Mouse (Mus musculus): ENCODE measurements around the gene Ldlrap1.

DNA sequence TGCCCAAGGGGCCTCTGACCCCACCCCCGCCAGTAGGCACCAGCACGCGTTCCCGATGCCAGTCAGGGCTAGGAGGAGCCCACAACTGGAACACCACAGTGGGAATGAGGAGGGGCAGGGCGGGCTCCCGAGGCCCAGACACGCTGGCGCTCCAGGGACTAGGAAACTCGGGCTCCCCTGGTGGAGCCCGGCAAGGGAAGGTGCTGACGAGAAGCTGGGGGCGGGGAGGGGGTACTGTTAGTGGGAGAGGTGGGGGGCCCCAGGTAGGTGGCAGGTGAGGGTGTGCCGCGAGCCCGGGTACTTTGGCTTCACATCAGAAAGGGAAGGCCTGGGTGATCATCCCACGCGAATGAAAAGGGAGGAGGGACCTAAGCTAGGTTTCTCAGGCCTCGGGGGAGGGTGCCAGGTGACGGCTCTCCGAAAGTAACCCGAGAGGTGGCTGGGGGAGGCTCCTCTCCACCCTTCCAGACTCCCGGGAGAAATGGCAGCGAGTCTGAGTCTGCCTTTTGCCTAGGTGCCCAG lies 859 bp downstream of the Ldlrap1 start:
- no peak for TF ChIP-seq CTCF (IDR thresholded peaks at IDR 0.05; ENCODE audit: extremely low read depth, insufficient read length, insufficient replicate concordance, low read depth, low read length)
- TF ChIP-seq POLR2A (IDR thresholded peaks at IDR 0.05; ENCODE audit: low read depth, low read length): no peak
